Mouse (Mus musculus): ENCODE results near the gene Hist1h4b.
"Not testable (repeated sequence)": the region's sequence is repeated elsewhere in the genome, so short reads cannot be mapped to it uniquely, and the experiment has no call there.

The Hist1h4b gene

DNA sequence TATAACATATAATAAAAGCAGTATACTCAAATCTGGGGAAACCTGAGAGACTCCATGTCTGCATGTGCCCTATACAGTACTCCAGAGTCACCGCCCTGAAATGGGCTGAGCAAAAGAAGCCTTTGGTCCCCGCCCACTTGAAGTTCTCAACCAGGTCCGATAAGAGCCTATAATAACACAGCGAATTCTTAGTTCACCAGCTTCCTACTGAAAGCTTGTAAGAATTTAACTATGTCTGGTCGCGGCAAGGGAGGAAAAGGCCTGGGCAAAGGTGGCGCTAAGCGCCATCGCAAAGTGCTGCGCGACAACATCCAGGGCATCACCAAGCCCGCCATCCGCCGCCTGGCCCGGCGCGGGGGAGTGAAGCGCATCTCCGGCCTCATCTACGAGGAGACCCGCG, at the start of gene Hist1h4b:
Gene Hist1h4b (plus strand): TSS at position 224 of the 400 bp plus-strand sequence.
- DNase-seq (ENCODE audit: extremely low spot score, low read depth, low spot score) = peak; percentile 97

DNA sequence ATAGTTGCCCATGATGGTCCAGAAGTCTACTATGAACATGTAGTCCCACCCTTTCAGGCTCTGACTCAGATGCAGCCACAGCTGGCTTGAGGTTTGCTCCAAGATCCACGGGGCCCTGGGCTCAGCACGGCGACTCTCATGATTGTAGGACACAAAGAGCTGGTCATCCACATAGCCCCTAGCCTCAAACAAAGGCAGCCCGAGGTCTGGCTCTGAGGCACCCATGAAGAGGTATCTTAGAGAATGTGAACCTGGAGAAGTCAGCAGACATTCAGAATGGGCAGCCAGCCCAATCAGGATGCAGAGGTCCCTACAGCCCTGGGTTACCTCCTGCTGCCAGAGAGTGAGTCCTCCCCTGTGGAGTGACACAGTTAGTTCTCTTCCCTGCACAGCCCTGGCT, 48.8 kb upstream of the Hist1h4b start:
- DNase-seq (ENCODE audit: extremely low spot score, low read depth, low spot score) = no peak

DNA sequence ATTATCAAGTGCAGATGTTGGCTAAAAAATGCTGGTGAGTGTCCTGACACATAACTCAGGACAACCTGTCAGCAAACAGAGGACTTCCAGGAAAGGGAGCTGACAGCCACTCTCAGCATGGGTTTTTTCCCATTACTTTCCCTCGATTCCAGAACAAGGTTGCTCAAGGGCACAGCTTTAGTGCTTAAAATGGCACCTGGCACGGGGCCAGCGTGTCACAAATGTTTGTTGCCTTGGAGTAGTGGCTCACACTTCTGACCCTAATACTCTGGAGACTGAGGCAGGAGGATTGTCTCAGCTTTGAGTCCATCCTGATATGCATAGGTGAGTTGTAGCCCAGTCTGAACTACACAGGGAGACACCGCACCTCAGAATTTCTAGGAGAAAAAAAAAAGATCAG, 48.2 kb upstream of the Hist1h4b start:
- DNase-seq (ENCODE audit: extremely low spot score, low read depth, low spot score) = no peak

DNA sequence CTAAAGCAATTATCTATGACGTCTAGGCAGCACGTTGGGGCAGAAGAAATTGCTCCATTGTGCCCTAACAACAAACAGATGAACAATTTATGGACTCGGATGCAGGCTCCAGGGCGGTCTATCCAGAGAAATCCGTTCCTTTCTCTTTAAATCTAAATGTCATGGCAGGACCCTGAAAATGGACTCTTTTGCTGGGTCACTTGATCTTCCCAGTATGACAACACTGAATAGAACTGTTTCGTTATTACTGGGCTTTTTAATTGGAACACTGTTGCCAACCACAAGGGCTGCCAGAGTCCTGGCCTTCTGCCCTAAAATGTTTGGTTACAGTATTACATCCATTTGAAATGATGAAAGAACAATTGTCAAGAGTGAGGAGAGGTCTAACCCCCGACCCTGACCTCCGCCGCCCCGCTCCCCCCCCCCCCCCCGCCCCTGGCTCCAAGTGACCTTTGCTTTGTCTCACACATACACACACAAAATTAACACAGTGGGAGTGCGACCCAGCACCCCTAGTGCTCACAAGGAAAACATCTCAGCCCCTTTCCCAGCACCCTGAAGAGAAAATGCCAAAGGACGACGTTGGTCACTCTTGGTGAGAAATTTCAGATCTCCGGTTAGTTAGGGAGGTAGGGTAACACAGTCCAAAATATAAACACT, 47.0 kb upstream of the Hist1h4b start:
- DNase-seq (ENCODE audit: extremely low spot score, low read depth, low spot score) = no peak

DNA sequence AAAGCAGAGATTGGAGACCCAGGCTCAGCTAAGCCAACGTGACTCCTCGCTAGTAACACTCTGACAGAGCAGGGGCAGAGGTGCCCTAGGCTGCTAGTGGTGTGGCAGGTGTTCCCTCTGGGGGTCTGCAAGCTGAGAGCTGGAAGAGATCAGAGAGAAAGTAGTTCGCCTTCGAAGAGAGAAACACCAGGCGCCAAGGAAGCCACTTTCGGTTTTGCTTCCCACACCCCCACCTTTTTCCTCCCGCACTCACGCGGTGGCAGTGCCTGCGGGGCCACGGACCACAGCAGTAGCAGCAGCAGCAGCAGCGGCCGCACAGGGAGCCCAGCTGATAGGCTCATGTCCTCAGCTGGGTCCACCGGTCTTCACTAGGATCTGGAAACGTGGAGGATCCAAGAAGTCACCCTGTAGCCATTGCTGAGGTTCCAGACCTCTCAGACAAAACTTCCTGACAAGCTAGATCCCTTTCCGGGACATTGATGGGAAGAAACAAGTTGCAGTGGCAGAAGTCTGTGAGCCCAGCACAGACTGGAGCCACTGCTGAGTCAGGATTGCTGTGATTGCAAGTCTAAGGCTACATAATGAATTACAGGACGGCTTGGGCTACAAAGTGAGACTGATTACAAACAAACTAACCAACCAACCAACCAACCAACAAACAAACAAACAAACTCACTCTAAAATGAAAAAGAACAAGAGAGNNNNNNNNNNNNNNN, 46.3 kb upstream of the Hist1h4b start, which contains the start of gene Hfe:
Gene Hfe (minus strand): TSS at position 481 of the 716 bp plus-strand sequence.
- no peak for DNase-seq (ENCODE audit: extremely low spot score, low read depth, low spot score)

DNA sequence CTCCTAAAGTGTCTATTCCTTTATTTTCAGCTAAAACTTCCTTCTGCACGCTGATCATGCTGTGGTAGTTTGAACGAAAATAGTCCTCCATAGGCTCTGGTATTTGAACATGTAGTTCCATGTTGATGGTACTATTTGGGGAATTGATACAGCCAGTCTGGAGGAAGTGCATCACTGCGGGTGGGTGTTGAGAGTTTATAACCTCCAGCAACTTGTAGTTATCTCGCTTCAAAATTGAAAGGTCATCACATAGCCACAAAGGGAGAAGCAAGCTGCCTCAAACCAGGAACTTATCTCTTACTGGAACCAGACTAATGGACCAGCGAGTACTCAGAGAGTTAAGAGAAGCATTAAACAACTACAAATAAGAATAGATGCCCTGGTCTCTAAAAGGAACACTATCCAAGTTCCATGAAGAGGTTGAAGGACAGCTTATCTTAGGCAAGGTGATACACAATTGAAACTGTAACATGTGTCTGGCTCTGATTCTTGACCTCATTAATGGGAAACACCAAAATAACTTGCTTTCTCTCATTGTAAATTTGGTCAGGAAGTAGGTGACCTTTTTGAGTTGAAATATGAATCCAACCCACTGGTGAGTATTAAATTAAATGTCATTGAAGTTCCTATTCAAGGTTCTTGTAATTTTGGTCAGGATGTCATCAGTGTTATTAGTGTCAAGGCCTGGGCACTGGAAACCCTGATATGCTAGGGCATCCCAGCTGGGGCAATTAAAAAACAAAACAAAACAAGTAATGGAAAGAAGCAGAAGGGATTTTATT, 40.4 kb upstream of the Hist1h4b start:
- no peak for DNase-seq (ENCODE audit: extremely low spot score, low read depth, low spot score)

DNA sequence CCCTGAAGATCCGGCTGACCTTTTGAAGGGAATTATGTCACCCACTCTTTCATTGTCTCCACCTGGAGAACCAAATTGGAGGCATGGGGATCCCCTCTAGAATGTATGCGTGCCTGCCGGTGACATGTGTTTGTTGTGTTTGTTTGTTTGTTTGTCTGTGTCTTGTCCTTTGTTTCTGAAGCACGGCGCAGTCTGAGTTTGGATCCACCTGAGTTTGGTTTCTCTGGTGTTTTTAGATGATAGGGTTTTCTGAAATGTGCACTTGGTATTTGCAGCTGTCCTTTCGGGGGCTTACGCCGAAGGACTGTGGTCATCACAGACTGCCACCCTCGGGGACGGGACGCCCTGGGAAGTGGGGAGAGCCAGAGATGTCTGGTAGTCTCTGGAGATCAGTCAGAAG, 39.6 kb upstream of the Hist1h4b start:
- no peak for DNase-seq (ENCODE audit: extremely low spot score, low read depth, low spot score)

DNA sequence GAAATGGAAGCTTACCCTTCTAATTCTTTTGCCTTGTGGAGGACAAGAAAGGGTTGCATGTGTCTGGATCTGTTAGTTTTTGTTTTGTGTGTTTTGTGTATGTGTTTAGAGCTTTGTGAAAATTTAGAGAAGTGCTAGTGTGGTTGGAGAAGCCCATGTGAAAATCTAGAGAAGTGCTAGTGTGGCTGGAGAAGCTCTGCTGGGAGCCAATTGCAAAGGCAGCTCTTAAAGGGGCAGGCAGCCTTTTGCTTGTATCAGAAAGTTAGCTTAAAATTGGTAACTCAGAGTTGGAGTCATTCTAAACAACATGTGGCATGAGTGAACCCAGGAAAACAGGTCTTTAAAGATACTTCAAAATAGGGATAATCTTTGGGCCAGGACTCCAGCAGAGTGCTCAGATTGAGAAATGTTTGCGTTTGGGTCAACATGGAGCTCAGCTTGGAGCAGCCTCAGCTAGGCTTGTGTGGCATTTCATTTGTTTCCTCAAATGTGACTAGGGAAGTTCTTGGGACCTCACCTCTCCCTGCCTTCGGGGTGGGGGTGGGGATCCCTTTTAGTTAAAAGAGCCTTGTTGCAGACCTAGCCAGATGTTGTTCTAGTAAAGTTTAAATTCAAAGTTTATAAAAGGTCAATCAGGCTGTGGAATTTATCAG, 39.1 kb upstream of the Hist1h4b start:
- DNase-seq (ENCODE audit: extremely low spot score, low read depth, low spot score) = not testable (repeated sequence)

DNA sequence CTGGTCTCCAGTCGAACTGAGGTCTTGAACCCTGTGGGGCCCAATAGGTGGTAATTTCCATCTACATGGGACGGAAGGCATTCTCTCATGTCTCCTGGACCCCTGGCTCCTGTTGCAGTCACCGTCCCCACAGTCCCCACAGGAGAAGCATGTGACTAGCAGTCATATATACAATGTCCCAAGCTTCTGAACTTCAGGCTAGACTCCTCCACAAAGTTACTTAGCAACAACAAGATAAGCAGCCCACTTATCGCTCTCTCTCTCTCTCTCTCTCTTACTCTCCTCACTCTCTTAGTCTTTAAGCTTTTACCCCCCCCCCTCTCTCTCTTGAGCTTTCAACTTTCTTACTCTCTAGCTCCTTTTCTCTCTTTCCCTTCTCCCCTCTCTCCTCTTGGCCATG, 32.6 kb upstream of the Hist1h4b start:
- DNase-seq (ENCODE audit: extremely low spot score, low read depth, low spot score) = no peak

DNA sequence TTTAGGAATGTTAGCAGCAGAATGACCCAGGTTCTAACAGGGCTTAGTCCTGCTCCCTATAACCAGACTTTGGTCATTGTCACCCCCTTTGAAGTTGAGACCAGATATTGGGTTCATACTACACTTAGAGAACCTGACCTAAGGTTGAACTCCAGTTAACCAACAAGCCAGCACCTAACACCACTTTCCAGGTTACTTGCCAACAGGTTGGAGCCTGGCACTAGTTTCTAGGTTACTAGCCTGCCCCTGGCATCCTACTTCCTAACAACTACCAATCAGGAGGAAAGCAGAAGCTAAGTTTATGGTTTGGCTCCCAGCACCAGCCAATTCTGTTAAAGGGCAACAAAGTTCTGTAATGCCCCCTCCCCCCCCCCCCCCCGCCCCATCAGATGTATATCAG, 31.6 kb upstream of the Hist1h4b start:
- no peak for DNase-seq (ENCODE audit: extremely low spot score, low read depth, low spot score)

DNA sequence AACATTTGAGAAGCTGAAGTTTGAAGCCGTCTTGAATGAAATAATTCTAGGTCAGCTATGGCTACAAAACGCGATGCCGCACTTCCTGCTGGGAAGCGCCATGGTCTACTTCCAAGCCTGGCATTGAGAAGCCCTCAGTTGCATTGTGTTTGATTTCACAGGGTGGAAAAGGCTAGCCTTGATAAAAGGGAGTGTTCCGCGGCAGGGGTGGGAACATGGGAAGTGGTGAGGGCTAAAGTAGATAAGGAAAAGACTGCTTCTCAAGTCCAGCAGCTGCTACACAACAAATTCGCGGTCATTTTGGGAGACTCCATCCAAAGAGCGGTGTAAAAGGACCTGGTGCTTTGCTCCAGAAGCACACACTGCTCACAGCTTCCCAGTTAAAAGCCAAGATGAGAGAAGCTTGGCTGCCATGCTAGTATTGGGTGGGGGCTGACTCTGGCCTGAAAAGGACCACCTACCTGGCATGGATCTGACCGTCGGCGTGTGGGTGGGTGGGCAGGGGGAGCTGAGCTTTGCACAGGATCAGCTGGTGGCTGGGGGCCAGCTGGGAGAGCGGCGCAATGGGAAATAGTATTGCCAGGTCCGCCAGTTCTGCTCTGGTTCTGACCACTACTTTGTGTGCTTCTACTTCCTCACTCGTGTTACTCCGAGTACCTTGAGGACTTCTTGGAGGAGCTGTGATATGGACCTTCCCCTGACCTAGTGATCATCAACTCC, 28.2 kb upstream of the Hist1h4b start:
- DNase-seq (ENCODE audit: extremely low spot score, low read depth, low spot score) = no peak

DNA sequence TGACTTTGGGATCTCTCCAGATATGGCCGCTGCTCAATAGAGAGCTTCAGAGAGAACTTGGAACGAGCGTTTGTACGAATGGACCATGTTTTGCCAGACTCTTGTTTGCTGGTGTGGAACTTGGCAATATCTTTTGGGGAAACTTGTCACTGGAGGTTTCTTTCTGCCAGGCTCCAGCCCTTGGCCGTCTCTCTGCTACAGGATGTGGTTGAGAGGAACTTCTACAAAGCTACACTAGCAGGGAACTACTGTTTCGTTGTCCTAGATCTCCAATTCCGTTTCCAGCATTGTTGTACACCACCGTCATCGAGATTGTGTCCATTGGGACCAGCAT, 27.7 kb upstream of the Hist1h4b start:
- DNase-seq (ENCODE audit: extremely low spot score, low read depth, low spot score) = no peak

DNA sequence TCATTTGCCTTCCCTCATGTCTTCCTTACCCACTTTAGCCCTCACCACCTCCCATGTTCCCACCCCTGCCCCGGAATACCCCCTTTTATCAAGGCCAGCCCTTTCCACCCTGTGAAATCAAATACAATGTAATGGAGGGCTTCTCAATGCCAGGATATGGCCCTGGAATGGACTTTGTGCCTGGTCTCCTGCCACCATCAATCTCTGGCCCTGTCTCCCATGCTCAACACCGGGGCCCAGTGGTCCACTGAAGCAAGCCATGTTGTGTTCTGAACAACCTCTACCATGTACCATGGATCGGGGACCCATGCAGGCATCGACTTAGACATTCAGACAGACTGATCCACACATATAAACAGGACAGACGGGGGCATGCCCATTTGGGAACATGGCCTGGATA, 27.1 kb upstream of the Hist1h4b start:
- DNase-seq (ENCODE audit: extremely low spot score, low read depth, low spot score) = no peak

DNA sequence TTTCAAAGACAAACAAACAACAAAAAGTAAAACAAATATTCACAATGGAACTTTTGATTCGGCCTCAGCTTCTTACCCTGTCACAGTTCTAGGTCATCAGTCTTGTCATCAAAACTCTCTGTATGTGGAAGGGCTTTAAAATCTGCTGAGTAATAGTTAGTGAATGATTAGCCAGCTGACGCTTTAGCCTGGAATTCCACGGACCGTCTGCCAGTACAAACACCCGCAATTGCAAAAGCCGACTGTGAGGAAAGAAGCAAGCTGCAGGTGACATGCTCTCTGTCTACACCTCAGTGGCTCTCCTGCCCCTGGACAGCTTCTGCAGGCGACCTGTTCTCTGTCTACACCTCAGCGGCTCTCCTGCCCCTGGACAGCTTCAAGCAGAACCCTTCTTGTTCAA, 26.3 kb upstream of the Hist1h4b start:
- no peak for DNase-seq (ENCODE audit: extremely low spot score, low read depth, low spot score)

DNA sequence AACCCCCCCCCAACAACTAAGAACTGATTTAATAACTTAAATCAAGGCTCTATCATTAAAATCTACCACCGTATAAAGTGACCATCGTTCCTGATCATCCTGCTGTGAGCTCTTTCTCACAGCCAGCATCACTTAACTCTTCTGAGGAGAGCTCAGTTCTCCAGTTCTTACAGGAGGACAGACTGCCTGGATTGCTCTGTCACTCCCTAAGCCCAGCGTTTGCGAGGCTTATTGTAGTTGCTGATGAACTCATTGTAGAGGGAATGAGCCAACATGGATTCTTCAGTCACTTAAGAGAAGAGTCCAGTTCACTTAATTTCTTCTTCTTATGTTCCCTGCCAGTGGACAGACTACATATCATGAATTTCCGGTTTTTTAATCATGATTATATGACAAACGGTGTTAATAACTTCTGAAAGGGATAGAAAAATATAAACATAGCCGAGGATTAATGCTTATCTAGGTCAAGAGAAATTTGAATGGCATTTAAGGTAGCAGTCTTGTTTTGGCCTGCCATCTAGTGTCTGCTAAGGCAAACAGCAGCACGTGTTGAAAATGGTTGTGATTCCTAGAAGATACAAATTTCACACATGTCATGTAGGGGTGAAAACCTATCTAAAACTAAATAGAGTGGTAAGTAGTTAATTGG, 24.5 kb upstream of the Hist1h4b start:
- no peak for DNase-seq (ENCODE audit: extremely low spot score, low read depth, low spot score)

DNA sequence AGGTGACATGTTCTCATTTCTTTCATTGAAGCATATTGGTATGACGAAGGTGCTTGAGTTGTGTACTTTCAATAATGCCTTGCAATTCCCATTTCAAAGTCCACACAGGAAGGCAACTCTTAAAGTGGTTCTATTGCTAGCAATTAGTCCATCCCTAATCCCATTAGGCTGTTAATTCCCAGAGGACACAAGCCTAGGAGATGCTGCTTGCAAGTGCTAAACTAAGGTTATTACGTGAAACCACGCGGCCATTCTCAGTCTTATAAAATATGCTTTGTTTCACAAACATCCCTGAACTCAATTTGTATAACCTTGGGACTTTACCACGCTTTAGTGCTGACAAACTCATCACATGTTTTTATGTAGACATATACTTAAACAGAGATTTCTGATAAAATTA, 19.7 kb upstream of the Hist1h4b start:
- DNase-seq (ENCODE audit: extremely low spot score, low read depth, low spot score) = no peak

DNA sequence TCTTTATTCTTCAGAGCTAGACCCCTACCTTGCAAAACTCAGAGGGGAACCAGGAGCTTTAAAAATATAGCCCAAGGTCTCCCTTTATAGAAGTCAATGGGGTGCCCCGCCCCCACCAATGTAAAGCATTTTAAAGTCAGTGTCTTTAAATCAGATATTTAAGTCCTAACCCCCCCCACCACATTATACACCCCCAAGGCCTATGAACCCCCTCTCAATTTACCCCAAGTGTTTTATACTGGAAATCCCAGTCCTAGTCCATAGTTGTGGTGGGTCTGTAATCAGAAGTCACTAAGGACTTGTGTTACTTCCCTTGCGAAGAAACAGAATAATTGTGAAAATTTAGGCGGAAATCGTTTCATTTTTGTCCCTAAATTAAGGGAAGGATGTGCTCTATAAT, 18.8 kb upstream of the Hist1h4b start:
- DNase-seq (ENCODE audit: extremely low spot score, low read depth, low spot score) = no peak

DNA sequence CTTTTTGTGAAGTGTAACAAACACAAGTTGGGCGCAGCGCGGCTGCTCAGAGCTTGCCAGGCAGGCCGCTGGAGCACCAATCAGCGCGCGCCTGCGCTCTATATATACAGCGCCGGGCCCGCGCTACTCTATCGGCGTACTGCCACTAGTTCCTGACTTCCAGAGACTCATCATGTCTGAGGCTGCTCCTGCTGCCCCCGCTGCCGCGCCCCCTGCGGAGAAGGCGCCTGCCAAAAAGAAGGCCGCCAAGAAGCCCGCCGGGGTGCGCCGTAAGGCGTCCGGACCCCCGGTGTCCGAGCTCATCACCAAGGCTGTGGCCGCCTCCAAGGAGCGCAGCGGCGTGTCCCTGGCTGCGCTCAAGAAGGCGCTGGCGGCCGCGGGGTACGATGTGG, 18.1 kb upstream of the Hist1h4b start, which contains the start of gene Hist1h1c:
Gene Hist1h1c (plus strand): TSS at position 132 of the 392 bp plus-strand sequence.
- DNase-seq (ENCODE audit: extremely low spot score, low read depth, low spot score) = no peak

DNA sequence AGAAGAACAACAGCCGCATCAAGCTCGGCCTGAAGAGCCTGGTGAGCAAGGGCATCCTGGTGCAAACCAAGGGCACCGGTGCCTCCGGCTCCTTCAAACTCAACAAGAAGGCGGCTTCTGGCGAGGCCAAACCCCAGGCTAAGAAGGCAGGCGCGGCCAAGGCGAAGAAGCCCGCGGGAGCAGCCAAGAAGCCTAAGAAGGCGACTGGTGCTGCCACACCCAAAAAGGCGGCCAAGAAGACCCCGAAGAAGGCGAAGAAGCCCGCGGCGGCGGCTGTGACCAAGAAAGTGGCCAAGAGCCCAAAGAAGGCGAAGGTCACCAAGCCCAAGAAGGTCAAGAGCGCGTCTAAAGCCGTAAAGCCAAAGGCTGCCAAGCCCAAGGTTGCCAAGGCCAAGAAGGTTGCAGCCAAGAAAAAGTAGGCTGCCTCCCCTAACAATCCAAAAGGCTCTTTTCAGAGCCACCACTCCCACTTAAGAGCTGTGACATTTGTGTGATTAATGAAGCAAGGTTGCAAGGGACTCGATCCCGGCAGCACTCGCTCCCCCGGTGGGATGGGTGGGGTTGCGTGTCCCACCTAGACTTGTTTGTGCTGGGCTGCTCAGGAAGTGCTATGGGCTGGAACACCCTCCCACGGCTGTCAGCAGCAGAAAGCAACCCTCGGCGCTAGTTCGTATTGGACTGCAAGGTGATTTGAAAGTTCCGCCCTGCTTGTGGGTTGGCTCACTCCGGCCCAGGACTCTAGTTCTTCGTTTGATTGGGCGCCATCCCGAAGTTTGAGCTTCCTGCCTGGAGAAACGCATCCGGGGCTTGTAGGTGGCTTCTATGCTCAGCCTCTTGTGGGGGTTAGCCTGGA, 17.5 kb upstream of the Hist1h4b start:
- DNase-seq (ENCODE audit: extremely low spot score, low read depth, low spot score) = peak; percentile 90

DNA sequence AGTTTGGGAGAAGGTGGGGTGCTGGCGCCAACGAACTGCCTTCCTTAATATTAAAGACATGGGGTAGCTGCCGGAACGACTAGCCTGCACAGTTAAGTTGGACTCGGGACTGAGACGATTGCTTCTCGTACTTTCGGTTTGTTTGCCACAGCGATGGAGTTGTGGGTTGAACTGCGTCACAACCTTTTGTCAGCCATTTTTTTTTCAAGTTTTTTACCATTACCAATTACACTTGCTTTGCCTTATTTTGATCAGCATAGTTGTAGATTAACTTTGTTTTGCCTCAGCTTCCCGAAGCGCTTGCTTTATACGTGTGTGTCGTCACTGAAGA, 16.9 kb upstream of the Hist1h4b start:
- DNase-seq (ENCODE audit: extremely low spot score, low read depth, low spot score) = peak; percentile 77
